Mouse (Mus musculus): ENCODE data around the gene Bdkrb2. TPM values are rescaled to one million over a fixed set of nuclear protein-coding genes. Genes with fewer than 3 reads are reported as not detected.

Gene Bdkrb2
- polyA plus RNA-seq, 1 experiment from 2014 or later: 1.6 TPM

- H3K36me3 ChIP-seq: no peaks in the 10 kb centered on the region
- H3K4me1 ChIP-seq: peaks cover 13% of the 10 kb centered on the region
- no peak for ATAC-seq (ENCODE audit: low FRiP score)
- no peak overlapping the region for H3K4me3 ChIP-seq
- H3K27me3 ChIP-seq: 0 out of 2 replicates have a peak, but pooled peaks cover 1% of the 10 kb centered on the region
- no peak overlapping the region for H3K4me2 ChIP-seq (replicated peaks)
- H3K9me3 ChIP-seq (replicated peaks): no peaks in the 10 kb centered on the region
- H3K9ac ChIP-seq: no peak overlapping the region
- no peak overlapping the region for H3K27ac ChIP-seq
- WGBS: 76% methylated on average over 12 of the region's 13 CpGs
Measured at GRCm38 (mm10) chr12:105535968-105536760, 26.9 kb upstream of the Bdkrb2 start.

GRCm38 (mm10) chr12:105537162-105537561, 25.9 kb upstream of the Bdkrb2 start:
- no peak overlapping the region for H3K4me2 ChIP-seq (replicated peaks)
- peaks cover 3% of the 10 kb centered on the region; the same call in 1 of the 2 replicates for H3K4me1 ChIP-seq
- no peak overlapping the region for H3K4me3 ChIP-seq
- ATAC-seq (ENCODE audit: low FRiP score): no peak
- no peaks in the 10 kb centered on the region for H3K36me3 ChIP-seq
- peaks cover 6% of the 10 kb centered on the region; the same call in 1 of the 2 replicates for H3K27me3 ChIP-seq
- no peak overlapping the region for H3K27ac ChIP-seq
- H3K9me3 ChIP-seq (replicated peaks): no peaks in the 10 kb centered on the region
- no peak overlapping the region for H3K9ac ChIP-seq
- WGBS: 86% methylated on average over 5 of the region's 5 CpGs

GRCm38 (mm10) chr12:105539649-105540048, 23.4 kb upstream of the Bdkrb2 start:
- Histone ChIP-seq H3K36me3 (no peaks in the 10 kb centered on the region), H3K27ac (no peak overlapping the region), H3K9ac (no peak overlapping the region), H3K4me2 (replicated peaks) (no peak overlapping the region), H3K4me3 (no peak overlapping the region), H3K27me3 (peaks cover 10% of the 10 kb centered on the region; the same call in 1 of the 2 replicates), H3K9me3 (replicated peaks) (no peaks in the 10 kb centered on the region), H3K4me1 (no peaks in the 10 kb centered on the region)
- no peak for ATAC-seq (ENCODE audit: low FRiP score)
- WGBS: 90% methylated on average over 10 of the region's 10 CpGs

GRCm38 (mm10) chr12:105541590-105542402, 21.2 kb upstream of the Bdkrb2 start:
- Histone ChIP-seq H3K27ac (no peak overlapping the region), H3K4me3 (no peak overlapping the region), H3K9me3 (replicated peaks) (no peaks in the 10 kb centered on the region), H3K27me3 (peaks cover 13% of the 10 kb centered on the region; the same call in 1 of the 2 replicates), H3K9ac (no peak overlapping the region), H3K36me3 (no peaks in the 10 kb centered on the region), H3K4me2 (replicated peaks) (no peak overlapping the region), H3K4me1 (peaks cover 8% of the 10 kb centered on the region)
- 80% methylated on average over 12 of the region's 12 CpGs for WGBS
- ATAC-seq (ENCODE audit: low FRiP score): no peak

DNA sequence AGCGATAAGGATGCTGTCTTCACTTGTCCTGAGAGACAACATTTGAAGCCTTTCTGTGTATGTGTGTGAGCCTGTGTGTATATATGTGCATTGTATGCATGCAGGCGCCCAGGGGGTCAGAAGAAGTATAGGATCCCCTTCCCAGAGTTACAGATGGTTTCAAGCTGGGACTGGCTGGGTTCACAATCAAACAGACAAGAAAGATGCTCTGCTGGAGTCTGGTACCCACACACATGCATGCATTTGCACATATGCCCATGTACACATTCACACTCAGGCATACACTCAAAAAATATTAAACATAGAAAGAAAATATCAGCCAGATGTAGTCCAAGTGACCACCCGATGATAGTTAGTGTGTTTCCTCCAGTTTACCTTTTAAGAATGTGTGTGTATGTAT, 20.5 kb upstream of the Bdkrb2 start:
- Histone ChIP-seq H3K4me1 (peaks cover 8% of the 10 kb centered on the region), H3K9ac (no peak overlapping the region), H3K27ac (no peak overlapping the region), H3K36me3 (no peaks in the 10 kb centered on the region), H3K9me3 (replicated peaks) (no peaks in the 10 kb centered on the region), H3K27me3 (peaks cover 20% of the 10 kb centered on the region), H3K4me3 (no peak overlapping the region), H3K4me2 (replicated peaks) (no peak overlapping the region)
- 81% methylated on average over 3 of the region's 3 CpGs for whole genome bisulfite sequencing
- no peak for ATAC-seq (ENCODE audit: low FRiP score)

DNA sequence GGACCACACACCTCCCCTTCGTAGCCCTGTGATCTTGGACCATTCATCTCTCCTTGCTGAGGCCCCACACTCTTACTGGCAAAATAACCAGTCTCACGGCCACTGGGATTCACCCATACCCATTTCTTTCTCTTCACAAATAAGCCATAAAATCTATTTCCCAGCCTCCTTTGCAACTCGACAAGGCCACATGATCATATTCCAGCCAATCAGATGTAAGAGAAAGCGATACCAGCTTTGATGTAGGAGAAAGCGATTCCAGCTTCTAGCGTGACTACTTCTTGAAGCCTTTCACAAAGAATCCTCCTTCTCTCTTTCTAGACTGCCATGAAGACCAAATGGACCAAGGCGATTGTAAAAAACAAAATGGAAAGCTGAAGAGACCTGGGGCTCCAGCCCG, 19.9 kb upstream of the Bdkrb2 start:
- Histone ChIP-seq H3K36me3 (no peaks in the 10 kb centered on the region), H3K4me3 (no peak overlapping the region), H3K4me1 (peaks cover 8% of the 10 kb centered on the region), H3K4me2 (replicated peaks) (no peak overlapping the region), H3K27ac (no peak overlapping the region), H3K27me3 (peaks cover 23% of the 10 kb centered on the region), H3K9ac (no peak overlapping the region), H3K9me3 (replicated peaks) (no peaks in the 10 kb centered on the region)
- ATAC-seq (ENCODE audit: low FRiP score): no peak
- WGBS: 88% methylated on average over 8 of the region's 8 CpGs

GRCm38 (mm10) chr12:105543751-105544150, 19.3 kb upstream of the Bdkrb2 start:
- Histone ChIP-seq H3K9ac (no peak overlapping the region), H3K4me3 (no peak overlapping the region), H3K4me1 (peaks cover 8% of the 10 kb centered on the region), H3K9me3 (replicated peaks) (no peaks in the 10 kb centered on the region), H3K36me3 (no peaks in the 10 kb centered on the region), H3K4me2 (replicated peaks) (no peak overlapping the region), H3K27me3 (peaks cover 28% of the 10 kb centered on the region), H3K27ac (no peak overlapping the region)
- ATAC-seq (ENCODE audit: low FRiP score): no peak
- WGBS: 84% methylated on average over 6 of the region's 6 CpGs

DNA sequence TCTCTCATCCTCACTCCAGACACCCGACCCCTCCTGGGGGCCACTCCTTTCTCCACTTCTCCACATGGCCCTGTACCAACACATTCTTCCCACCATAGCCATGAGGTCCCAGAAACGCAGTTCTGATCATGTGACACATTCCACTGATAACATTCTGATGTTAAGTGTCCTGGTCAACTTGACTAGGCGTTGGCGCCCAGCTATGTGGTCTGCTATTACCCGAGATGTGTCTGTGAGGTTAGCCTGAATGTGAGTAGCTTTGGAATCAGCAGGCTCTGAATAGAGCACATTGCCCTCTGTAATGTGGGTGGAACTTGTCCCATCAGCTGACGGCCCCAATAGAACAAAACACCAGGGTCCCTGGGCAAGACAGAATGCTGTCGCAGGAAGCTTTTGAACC, 18.2 kb upstream of the Bdkrb2 start:
- ATAC-seq (ENCODE audit: low FRiP score): no peak
- Histone ChIP-seq H3K27ac (no peak overlapping the region), H3K9ac (no peak overlapping the region), H3K27me3 (peaks cover 28% of the 10 kb centered on the region), H3K4me3 (no peak overlapping the region), H3K36me3 (no peaks in the 10 kb centered on the region), H3K9me3 (replicated peaks) (no peaks in the 10 kb centered on the region), H3K4me2 (replicated peaks) (no peak overlapping the region), H3K4me1 (peaks cover 8% of the 10 kb centered on the region)
- 81% methylated on average over 7 of the region's 7 CpGs for WGBS

GRCm38 (mm10) chr12:105545696-105546435, 17.2 kb upstream of the Bdkrb2 start:
- Histone ChIP-seq H3K4me2 (replicated peaks) (no peak overlapping the region), H3K9me3 (replicated peaks) (no peaks in the 10 kb centered on the region), H3K27ac (no peak overlapping the region), H3K36me3 (no peaks in the 10 kb centered on the region), H3K4me3 (no peak overlapping the region), H3K4me1 (peaks cover 8% of the 10 kb centered on the region), H3K9ac (no peak overlapping the region), H3K27me3 (peaks cover 28% of the 10 kb centered on the region)
- no peak for ATAC-seq (ENCODE audit: low FRiP score)
- WGBS: 33% methylated on average over 17 of the region's 17 CpGs

GRCm38 (mm10) chr12:105546538-105546937, 16.5 kb upstream of the Bdkrb2 start:
- 67% methylated on average over 6 of the region's 6 CpGs for WGBS
- Histone ChIP-seq H3K27ac (no peak overlapping the region), H3K9ac (no peak overlapping the region), H3K27me3 (peaks cover 23% of the 10 kb centered on the region), H3K4me2 (replicated peaks) (no peak overlapping the region), H3K36me3 (no peaks in the 10 kb centered on the region), H3K4me3 (no peak overlapping the region), H3K4me1 (peaks cover 8% of the 10 kb centered on the region), H3K9me3 (replicated peaks) (no peaks in the 10 kb centered on the region)
- no peak for ATAC-seq (ENCODE audit: low FRiP score)

DNA sequence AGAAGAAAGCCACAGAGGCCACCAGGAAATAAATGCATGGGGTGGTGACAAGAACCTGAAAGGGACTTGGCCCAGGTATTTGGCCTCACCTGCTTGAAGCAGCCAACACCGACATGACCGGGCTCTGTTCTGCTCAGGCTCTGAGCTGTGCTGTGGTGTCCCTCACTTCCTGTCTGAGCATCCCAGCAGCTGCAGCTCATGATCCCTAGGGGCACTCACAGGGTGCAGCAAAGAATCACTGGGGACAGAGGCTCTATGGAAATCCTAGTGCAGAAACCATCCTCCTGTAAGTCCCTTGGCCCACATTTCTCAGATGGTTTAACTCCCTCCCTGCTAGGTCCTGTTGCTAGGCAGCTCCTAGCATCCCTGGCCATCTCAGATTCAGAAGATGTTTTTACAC, 15.9 kb upstream of the Bdkrb2 start:
- Histone ChIP-seq H3K36me3 (no peaks in the 10 kb centered on the region), H3K4me3 (no peak overlapping the region), H3K27me3 (peaks cover 22% of the 10 kb centered on the region), H3K27ac (no peak overlapping the region), H3K4me2 (replicated peaks) (no peak overlapping the region), H3K4me1 (peaks cover 8% of the 10 kb centered on the region), H3K9me3 (replicated peaks) (no peaks in the 10 kb centered on the region), H3K9ac (no peak overlapping the region)
- 82% methylated on average over 2 of the region's 2 CpGs for WGBS
- no peak for ATAC-seq (ENCODE audit: low FRiP score)

DNA sequence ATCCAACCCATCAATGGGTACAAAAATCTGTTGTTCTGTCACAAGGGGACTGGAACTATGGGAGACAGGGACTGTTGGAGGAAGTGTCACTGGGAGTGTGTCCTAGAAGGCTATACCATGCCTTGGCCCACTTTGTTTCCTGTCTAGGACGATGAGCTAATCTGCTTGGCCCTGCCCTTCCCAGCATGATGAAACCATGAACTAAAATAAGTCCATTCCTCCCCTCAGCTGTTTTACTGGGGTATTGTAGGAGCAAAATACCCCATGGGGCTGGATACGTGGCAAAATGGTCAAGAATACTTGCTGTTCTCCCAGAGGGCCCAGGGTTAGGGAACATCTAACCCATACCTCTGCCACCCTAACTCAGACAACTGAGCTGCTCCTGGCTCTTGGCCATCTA, 15.0 kb upstream of the Bdkrb2 start:
- WGBS: 74% methylated on average over 2 of the region's 2 CpGs
- peaks cover 8% of the 10 kb centered on the region for H3K4me1 ChIP-seq
- ATAC-seq (ENCODE audit: low FRiP score): no peak
- H3K36me3 ChIP-seq: no peaks in the 10 kb centered on the region
- H3K27ac ChIP-seq: no peak overlapping the region
- H3K9ac ChIP-seq: no peak overlapping the region
- H3K27me3 ChIP-seq: peaks cover 22% of the 10 kb centered on the region
- no peaks in the 10 kb centered on the region for H3K9me3 ChIP-seq (replicated peaks)
- no peak overlapping the region for H3K4me2 ChIP-seq (replicated peaks)
- H3K4me3 ChIP-seq: no peak overlapping the region

All from hindbrain, embryonic 12.5 days (tissue).